Mouse (Mus musculus) thymus, postnatal 25 days (tissue): ENCODE data around the gene Pde4d.

Experiments used
- DNase-seq: peaks from one replicate; pipeline ENCODE4 v3.0.0; 2022

Gene Pde4d

GRCm38 (mm10) chr13:109208607-109209006 is 758.9 kb downstream of the Pde4d start:
- DNase-seq, result no peak

- peak; percentile 57 for DNase-seq
Observed at GRCm38 (mm10) chr13:109209413-109209812, 759.7 kb downstream of the Pde4d start.

- DNase-seq, result peak; percentile 81
Observed at GRCm38 (mm10) chr13:109210403-109210802, 760.7 kb downstream of the Pde4d start.

GRCm38 (mm10) chr13:109211471-109211870 is 761.7 kb downstream of the Pde4d start:
- DNase-seq, result no peak

- no peak for DNase-seq
Observed at GRCm38 (mm10) chr13:109211941-109212487, 762.3 kb downstream of the Pde4d start.

GRCm38 (mm10) chr13:109212788-109213473 is 763.2 kb downstream of the Pde4d start:
- DNase-seq, result no peak

- DNase-seq, result no peak
Observed at GRCm38 (mm10) chr13:109219019-109219725, 769.4 kb downstream of the Pde4d start.

- peak; percentile 39 for DNase-seq
Observed at GRCm38 (mm10) chr13:109228967-109229617, 779.3 kb downstream of the Pde4d start.

- peak; percentile 27 for DNase-seq
Observed at GRCm38 (mm10) chr13:109229618-109230334, 780.0 kb downstream of the Pde4d start.

GRCm38 (mm10) chr13:109230335-109230987 is 780.7 kb downstream of the Pde4d start:
- DNase-seq, result peak; percentile 49

- DNase-seq, result peak; percentile 27
Observed at GRCm38 (mm10) chr13:109231848-109232460, 782.2 kb downstream of the Pde4d start.

- no peak for DNase-seq
Observed at GRCm38 (mm10) chr13:109232531-109232930, 782.8 kb downstream of the Pde4d start.

- no peak for DNase-seq
Observed at GRCm38 (mm10) chr13:109233911-109234613, 784.3 kb downstream of the Pde4d start.

- no peak for DNase-seq
Observed at GRCm38 (mm10) chr13:109236047-109236446, 786.3 kb downstream of the Pde4d start.

- no peak for DNase-seq
Observed at GRCm38 (mm10) chr13:109238670-109239069, 788.9 kb downstream of the Pde4d start.

GRCm38 (mm10) chr13:109239296-109239695 is 789.5 kb downstream of the Pde4d start:
- DNase-seq, result peak; percentile 76

- no peak for DNase-seq
Observed at GRCm38 (mm10) chr13:109242456-109243050, 792.8 kb downstream of the Pde4d start.

- DNase-seq, result no peak
Observed at GRCm38 (mm10) chr13:109243160-109243559, 793.4 kb downstream of the Pde4d start.

- no peak for DNase-seq
Observed at GRCm38 (mm10) chr13:109247061-109247460, 797.3 kb downstream of the Pde4d start.

GRCm38 (mm10) chr13:109249315-109249714 is 799.6 kb downstream of the Pde4d start:
- DNase-seq, result no peak

GRCm38 (mm10) chr13:109255634-109256033 is 805.9 kb downstream of the Pde4d start:
- DNase-seq, result no peak
